Mouse (Mus musculus) liver, embryonic 14.5 days (tissue): ENCODE data around the gene Rhbdf2.

ENCODE experiments used
- CTCF ChIP-seq: IDR thresholded peaks from 2 replicates; pipeline ENCODE4 v1.5.1; 2016; ENCODE audit warnings: antibody characterized with exemption, low read depth, control low read depth
- EP300 ChIP-seq: IDR thresholded peaks from 2 replicates; pipeline ENCODE4 v1.6.1; 2016; ENCODE audit warnings: antibody characterized with exemption, low read depth

- TF ChIP-seq CTCF = no peak
- TF ChIP-seq EP300 = peak; percentile 80
Observed at GRCm38 (mm10) chr11:116580031-116580652, 46.7 kb downstream of the Rhbdf2 start.
